Mouse (Mus musculus) brain, embryonic 14.5 days (tissue): ENCODE results near the gene Slc38a9.

Experiments used
- CTCF ChIP-seq: fragments of 200-500 bp; IDR thresholded peaks from 2 replicates; pipeline ENCODE4 v1.5.1; 2012; ENCODE audit warnings: inconsistent platforms, mild to moderate bottlenecking, moderate library complexity, borderline replicate concordance; ENCODE audit not compliant: insufficient read depth, insufficient read length; ENCODE audit errors: extremely low read depth
- POLR2A ChIP-seq: fragments of 200-500 bp; IDR thresholded peaks from 2 replicates; pipeline ENCODE4 v1.6.1; 2012; ENCODE audit warnings: mild to moderate bottlenecking, inconsistent platforms, borderline replicate concordance; ENCODE audit not compliant: poor library complexity, insufficient read depth, insufficient read length, severe bottlenecking; ENCODE audit errors: extremely low read depth

DNA sequence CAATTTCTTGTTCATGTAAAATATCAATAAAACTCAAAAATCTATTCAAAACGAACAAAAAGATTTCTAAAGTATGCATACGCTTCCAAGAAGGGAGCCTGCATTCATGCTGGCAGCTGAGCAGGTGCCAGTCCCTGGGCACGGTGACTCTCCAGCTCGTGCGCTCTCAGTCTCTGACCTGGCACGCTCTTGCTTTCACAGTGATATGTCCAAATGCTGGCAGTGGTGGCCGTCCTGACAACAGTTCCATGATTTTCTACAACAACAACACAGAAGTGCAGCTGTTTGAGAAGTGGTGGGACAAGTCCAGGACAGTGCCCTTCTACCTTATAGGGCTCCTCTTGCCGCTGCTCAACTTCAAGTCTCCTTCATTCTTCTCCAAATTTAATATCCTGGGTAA lies 40.7 kb downstream of the Slc38a9 start:
- TF ChIP-seq POLR2A (no peak), CTCF (no peak)
